Comparison of ENCODE assay signal across 17 mouse cellular contexts in genomic region chr5:44759178-44759577, GRCm38 (mm10). TPM values are rescaled to one million over a fixed set of nuclear protein-coding genes. Genes with fewer than 3 reads are reported as not detected.
DNase-seq lines count a peak whose midpoint lies in the region; ATAC-seq and TF ChIP-seq lines count a peak whose summit lies in the region.
"Had no signal": no experiment of that assay in that cellular context is flagged by ENCODE, and none has a peak within 500 bp of the region (broad histone marks: within the 10 kb centered on the region; RNA-seq: fewer than 3 reads in every experiment).

No protein-coding gene starts in this region.

- ATAC-seq in intestine, embryonic 14.5 days (replicated peaks; ENCODE audit: low FRiP score, low TSS enrichment, low read depth), result no peak
- ATAC-seq in intestine, postnatal 0 days, result no peak
- ATAC-seq in lung, postnatal 0 days, result peak; percentile 96
- ATAC-seq in inflammation-experienced regulatory T-cells, adult 6 months, result no peak
- ATAC-seq: forebrain, embryonic 14.5 days had no signal

- no peaks in the 10 kb centered on the region for H3K36me3 ChIP-seq in intestine, embryonic 14.5 days (ENCODE audit: control insufficient read depth, insufficient read depth, low read length)
- H3K36me3 ChIP-seq in intestine, postnatal 0 days (ENCODE audit: control insufficient read depth, insufficient read depth), result no peaks in the 10 kb centered on the region
- H3K36me3 ChIP-seq in lung, postnatal 0 days (ENCODE audit: insufficient read depth, low read length), result no peaks in the 10 kb centered on the region
- H3K36me3 ChIP-seq: hindbrain, embryonic 13.5 days; liver, embryonic 15.5 days; midbrain, embryonic 10.5 days had no signal

- no peak overlapping the region for H3K4me2 ChIP-seq in intestine, embryonic 14.5 days (ENCODE audit: low read length)
- no peak overlapping the region for H3K4me2 ChIP-seq in intestine, postnatal 0 days (replicated peaks; ENCODE audit: low read depth)
- no peak overlapping the region for H3K4me2 ChIP-seq in lung, postnatal 0 days (replicated peaks; ENCODE audit: low read depth, low read length)
- H3K4me2 ChIP-seq: hindbrain, embryonic 13.5 days; liver, embryonic 15.5 days had no signal

- peak overlapping the region; percentile 3; the same call in 1 of the 2 replicates for H3K27ac ChIP-seq in intestine, embryonic 14.5 days (ENCODE audit: low read depth)
- H3K27ac ChIP-seq in intestine, postnatal 0 days (ENCODE audit: low read depth, low read length), result no peak overlapping the region
- peak overlapping the region; percentile 98 for H3K27ac ChIP-seq in brown adipose tissue, adult 24 weeks (replicated peaks; ENCODE audit: low read depth, low read length)
- 0 out of 2 replicates have a peak overlapping the region, but pooled peaks have one; percentile 33 for H3K27ac ChIP-seq in lung, postnatal 0 days (ENCODE audit: low read length)
- H3K27ac ChIP-seq: hindbrain, embryonic 13.5 days; liver, embryonic 15.5 days; midbrain, embryonic 10.5 days had no signal

- no peak for DNase-seq in intestine, embryonic 14.5 days (ENCODE audit: low spot score)
- DNase-seq in 416B (ENCODE audit: low read depth), result peak; percentile 43
- peak; percentile 63 for DNase-seq in lung, postnatal 0 days (ENCODE audit: low spot score)
- DNase-seq in adrenal gland, postnatal 4 days (ENCODE audit: low spot score in 2 of 2), result no peak
- DNase-seq: adrenal gland, postnatal 36 days; cerebellum, adult 11 months; gastrocnemius, postnatal 14 days; left cerebral cortex, postnatal 4 days; spleen, adult 18-20 months had no signal

- WGBS in intestine, embryonic 14.5 days, result 54% methylated on average over 4 of the region's 4 CpGs
- WGBS in intestine, postnatal 0 days, result 53% methylated on average over 4 of the region's 4 CpGs
- WGBS in lung, postnatal 0 days, result 45% methylated on average over 4 of the region's 4 CpGs

- no peak for TF ChIP-seq CTCF in intestine, postnatal 0 days (IDR thresholded peaks at IDR 0.05; ENCODE audit: low read depth)
- TF ChIP-seq CTCF in lung, postnatal 0 days (IDR thresholded peaks at IDR 0.05), result no peak

- H3K4me1 ChIP-seq in intestine, embryonic 14.5 days (replicated peaks; ENCODE audit: control insufficient read depth, insufficient read depth, low read length), result 0 out of 2 replicates have a peak, but pooled peaks cover 3% of the 10 kb centered on the region
- no peaks in the 10 kb centered on the region for H3K4me1 ChIP-seq in intestine, postnatal 0 days (replicated peaks; ENCODE audit: control insufficient read depth, insufficient read depth, low read length)
- H3K4me1 ChIP-seq in brown adipose tissue, adult 24 weeks (ENCODE audit: control insufficient read depth, insufficient read depth, insufficient read length, low read length), result peaks cover 8% of the 10 kb centered on the region
- no peaks in the 10 kb centered on the region for H3K4me1 ChIP-seq in lung, postnatal 0 days (ENCODE audit: insufficient read depth, low read depth, low read length)
- H3K4me1 ChIP-seq: hindbrain, embryonic 13.5 days; liver, embryonic 15.5 days had no signal

- no peaks in the 10 kb centered on the region for H3K9me3 ChIP-seq in intestine, embryonic 14.5 days (ENCODE audit: control insufficient read depth, low read length)
- no peaks in the 10 kb centered on the region for H3K9me3 ChIP-seq in intestine, postnatal 0 days (ENCODE audit: control insufficient read depth)
- no peaks in the 10 kb centered on the region for H3K9me3 ChIP-seq in lung, postnatal 0 days (ENCODE audit: low read length)
- H3K9me3 ChIP-seq: hindbrain, embryonic 13.5 days; liver, embryonic 15.5 days; midbrain, embryonic 10.5 days had no signal

- H3K27me3 ChIP-seq in intestine, embryonic 14.5 days (replicated peaks; ENCODE audit: control insufficient read depth, insufficient read depth, low read length), result no peaks in the 10 kb centered on the region
- H3K27me3 ChIP-seq in intestine, postnatal 0 days (replicated peaks; ENCODE audit: control insufficient read depth, insufficient read depth, low read length), result no peaks in the 10 kb centered on the region
- H3K27me3 ChIP-seq in lung, postnatal 0 days (replicated peaks; ENCODE audit: insufficient read depth, low read length), result no peaks in the 10 kb centered on the region
- H3K27me3 ChIP-seq: hindbrain, embryonic 13.5 days; liver, embryonic 15.5 days had no signal

- no peak overlapping the region for H3K9ac ChIP-seq in intestine, embryonic 14.5 days (ENCODE audit: low read length)
- no peak overlapping the region for H3K9ac ChIP-seq in intestine, postnatal 0 days (ENCODE audit: low read depth, low read length)
- no peak overlapping the region for H3K9ac ChIP-seq in lung, postnatal 0 days (replicated peaks; ENCODE audit: low read depth)
- H3K9ac ChIP-seq: hindbrain, embryonic 13.5 days; liver, embryonic 15.5 days had no signal

- no peak overlapping the region for H3K4me3 ChIP-seq in intestine, embryonic 14.5 days (ENCODE audit: low read depth, low read length)
- no peak overlapping the region for H3K4me3 ChIP-seq in intestine, postnatal 0 days (ENCODE audit: low read depth, low read length)
- H3K4me3 ChIP-seq in brown adipose tissue, adult 24 weeks (ENCODE audit: insufficient read depth, low read depth, low read length), result no peak overlapping the region
- no peak overlapping the region for H3K4me3 ChIP-seq in lung, postnatal 0 days (ENCODE audit: low read depth, low read length)
- H3K4me3 ChIP-seq: hindbrain, embryonic 13.5 days; liver, embryonic 15.5 days; midbrain, embryonic 10.5 days had no signal

- TF ChIP-seq EP300 in lung, postnatal 0 days (IDR thresholded peaks at IDR 0.05), result peak; percentile 99

RNA-seq across cellular contexts. Expression of gene Ldb2, which starts 40.3 kb away (rescaled TPM):
- polyA plus RNA-seq in intestine, embryonic 14.5 days (2014; fragmentation: Nextera tagmentation; extraction: Ambion mirVana), result 61.9 and 67.8 TPM in 2 replicates
- 10.5 and 12.0 TPM in 2 replicates for polyA plus RNA-seq in intestine, postnatal 0 days (2015; fragmentation: Nextera tagmentation; extraction: Ambion mirVana)
- 3.6 and 4.3 TPM in 2 replicates for polyA plus RNA-seq in brown adipose tissue, adult 24 weeks (2012; ENCODE audit: insufficient read depth, insufficient read length, missing spikeins)
- 80.1 and 91.7 TPM in 2 replicates for polyA plus RNA-seq in lung, postnatal 0 days (2015; fragmentation: Nextera tagmentation; extraction: Ambion mirVana)
- 10 to 100 TPM; 79.4 to 80.9 TPM for total RNA-seq in adrenal gland, postnatal 4 days (2021)
- not detected for polyA plus RNA-seq in inflammation-experienced regulatory T-cells, adult 6 months (2017; shearing (Covaris generic))
- total RNA-seq: neutrophil, adult 5-6 weeks had no signal

Comparison
In these comparisons a context has a peak if more than half of its experiments do, and no peak if none do; other contexts are left out.
1. DNase-seq: peak in 416B (single experiment) and lung, postnatal 0 days (single experiment); none in intestine, embryonic 14.5 days (single experiment) and adrenal gland, postnatal 4 days (0 of 2).